Mouse (Mus musculus) heart, postnatal 14 days (tissue): ENCODE results near the gene Msl3l2. TPM values are rescaled to one million over a fixed set of nuclear protein-coding genes. Genes with fewer than 3 reads are reported as not detected.

ENCODE experiments used
- DNase-seq, 2 experiments: peaks; one replicate each; pipeline ENCODE4 v3.0.0; 2021 to 2022
- intact Hi-C: fragments of 180-260 bp; cut with DNase I; formaldehyde crosslinking; loops from one replicate; pipeline ENCODE4 v1.15.1; 2025
- long read RNA-seq, 2 experiments: library from polyadenylated mRNA; stranded (forward); transcript quantifications; one replicate each; pipeline ENCODE4 v2.0.0; 2021
- total RNA-seq, 2 experiments: library from RNA; stranded (reverse); gene quantifications; 2 replicates each; pipeline ENCODE4 v1.2.3; 2021

The Msl3l2 gene
- 1 to 10 TPM; 2.0 to 2.4 TPM for total RNA-seq
- long read RNA-seq, experiment 1, transcript Msl3l2-201 (2 exons, 2,140 nt), result major isoform, 5 of 8 reads
- long read RNA-seq, experiment 1, partial matches to known transcripts, result 0 of 8 reads
- long read RNA-seq, experiment 1, other reads (novel, unspliced or antisense), result 3 of 8 reads
- long read RNA-seq, experiment 2, partial matches to known transcripts, result 0 of 4 reads
- long read RNA-seq, experiment 2, other reads (novel, unspliced or antisense), result 3 of 4 reads

GRCm38 (mm10) chr10:56106333-56106995 is at the start of gene Msl3l2:
Gene Msl3l2 (plus strand): TSS chr10:56106917.
- intact Hi-C loops, result loop anchor here (5.0 to 10.0 kb wide), 2 partner anchors 118 to 231 kb away; partner anchors contain the start of gene Tbc1d32
- peak; percentile 87 to 93 for DNase-seq

GRCm38 (mm10) chr10:56058979-56059422 is 47.7 kb upstream of the Msl3l2 start:
- intact Hi-C loops, result no loop called here
- DNase-seq, result no peak

GRCm38 (mm10) chr10:56061238-56061830 is 45.4 kb upstream of the Msl3l2 start:
- no peak for DNase-seq
- intact Hi-C loops, result no loop called here

GRCm38 (mm10) chr10:56062746-56063145 is 44.0 kb upstream of the Msl3l2 start:
- intact Hi-C loops, result no loop called here

GRCm38 (mm10) chr10:56089714-56090113 is 17.0 kb upstream of the Msl3l2 start:
- DNase-seq, result no peak
- intact Hi-C loops, result no loop called here

More at GRCm38 (mm10) chr10:56062746-56063145, 44.0 kb upstream of the Msl3l2 start:
- no peak for DNase-seq

- intact Hi-C loops, result no loop called here
Measured at GRCm38 (mm10) chr10:56094586-56094985, 12.1 kb upstream of the Msl3l2 start.

GRCm38 (mm10) chr10:56096757-56097156 is 10.0 kb upstream of the Msl3l2 start:
- no peak for DNase-seq
- intact Hi-C loops, result no loop called here

More at GRCm38 (mm10) chr10:56094586-56094985, 12.1 kb upstream of the Msl3l2 start:
- DNase-seq, result no peak

GRCm38 (mm10) chr10:56099126-56099525 is 7.6 kb upstream of the Msl3l2 start:
- intact Hi-C loops, result no loop called here
- DNase-seq, result no peak

GRCm38 (mm10) chr10:56099641-56100310 is 6.9 kb upstream of the Msl3l2 start:
- no peak for DNase-seq
- intact Hi-C loops, result loop anchor here (10.0 kb wide), 1 partner anchor 125 kb away; the partner anchor contains the start of gene Tbc1d32

- intact Hi-C loops, result loop anchor here (5.0 to 10.0 kb wide), 2 partner anchors 118 to 230 kb away; partner anchors contain the start of gene Tbc1d32
- no peak for DNase-seq
Measured at GRCm38 (mm10) chr10:56106996-56107334, 248 bp downstream of the Msl3l2 start.

GRCm38 (mm10) chr10:56114951-56115635 is 8.4 kb downstream of the Msl3l2 start:
- intact Hi-C loops, result no loop called here
- DNase-seq, result peak; percentile 57 to 65

GRCm38 (mm10) chr10:56115636-56116180 is 9.0 kb downstream of the Msl3l2 start:
- DNase-seq, result no peak
- intact Hi-C loops, result no loop called here

GRCm38 (mm10) chr10:56126972-56127371 is 20.3 kb downstream of the Msl3l2 start:
- DNase-seq, result no peak
- intact Hi-C loops, result no loop called here

GRCm38 (mm10) chr10:56129642-56130041 is 22.9 kb downstream of the Msl3l2 start:
- intact Hi-C loops, result no loop called here

GRCm38 (mm10) chr10:56137191-56137590 is 30.5 kb downstream of the Msl3l2 start:
- intact Hi-C loops, result no loop called here
- no peak for DNase-seq

More at GRCm38 (mm10) chr10:56129642-56130041, 22.9 kb downstream of the Msl3l2 start:
- no peak for DNase-seq

GRCm38 (mm10) chr10:56148920-56149319 is 42.2 kb downstream of the Msl3l2 start:
- DNase-seq, result no peak
- intact Hi-C loops, result no loop called here

- intact Hi-C loops, result no loop called here
- no peak for DNase-seq
Measured at GRCm38 (mm10) chr10:56156956-56157355, 50.2 kb downstream of the Msl3l2 start.

- no peak for DNase-seq
- intact Hi-C loops, result no loop called here
Measured at GRCm38 (mm10) chr10:56158207-56158606, 51.5 kb downstream of the Msl3l2 start.

- DNase-seq, result no peak
- intact Hi-C loops, result no loop called here
Measured at GRCm38 (mm10) chr10:56158748-56159147, 52.0 kb downstream of the Msl3l2 start.

- DNase-seq, result peak in 1 of 2 experiments; percentile 1
- intact Hi-C loops, result loop anchor here (5.0 kb wide), 1 partner anchor 173 kb away; no protein-coding TSS in a partner anchor
Measured at GRCm38 (mm10) chr10:56164411-56164810, 57.7 kb downstream of the Msl3l2 start.
